Comparison of ENCODE assay signal across 15 mouse cellular contexts in the genomic region with DNA sequence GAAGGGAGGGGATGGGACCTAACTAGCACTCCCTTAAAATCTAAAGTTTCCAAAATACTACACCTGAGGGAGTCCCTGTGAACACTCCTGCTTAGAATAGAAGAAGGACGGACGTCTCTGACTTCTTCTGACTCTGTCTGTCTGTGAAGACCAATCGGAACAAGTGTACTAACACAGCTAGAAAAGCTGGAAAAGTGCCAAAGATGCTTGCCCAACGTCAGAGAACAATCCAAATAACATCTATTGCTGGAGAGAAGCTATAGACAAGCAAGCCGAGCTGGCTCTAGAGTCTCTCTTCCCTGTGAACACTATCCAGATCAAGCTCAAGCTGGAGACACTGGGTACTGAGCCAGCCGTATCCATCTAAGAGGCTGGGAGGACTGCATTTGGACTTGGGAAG. TPM values are rescaled to one million over a fixed set of nuclear protein-coding genes. Genes with fewer than 3 reads are reported as not detected.
DNase-seq lines count a peak whose midpoint lies in the region; ATAC-seq and TF ChIP-seq lines count a peak whose summit lies in the region.
"Had no signal": no experiment of that assay in that cellular context is flagged by ENCODE, and none has a peak within 500 bp of the region (broad histone marks: within the 10 kb centered on the region; RNA-seq: fewer than 3 reads in every experiment).

No protein-coding gene starts in this region.

- H3K4me1 ChIP-seq in hindbrain, embryonic 15.5 days (replicated peaks): no peaks in the 10 kb centered on the region
- 0 out of 2 replicates have a peak, but pooled peaks cover 4% of the 10 kb centered on the region for H3K4me1 ChIP-seq in hindbrain, embryonic 12.5 days
- no peaks in the 10 kb centered on the region for H3K4me1 ChIP-seq in lung, postnatal 0 days (ENCODE audit: insufficient read depth, low read depth, low read length)
- H3K4me1 ChIP-seq: limb, embryonic 15.5 days; megakaryocyte, embryonic 14.5 days had no signal

- peaks cover 4% of the 10 kb centered on the region for H3K27me3 ChIP-seq in hindbrain, embryonic 15.5 days
- H3K27me3 ChIP-seq in hindbrain, embryonic 12.5 days: peaks cover 16% of the 10 kb centered on the region
- no peaks in the 10 kb centered on the region for H3K27me3 ChIP-seq in lung, postnatal 0 days (replicated peaks; ENCODE audit: insufficient read depth, low read length)

- peak; percentile 76 for DNase-seq in lung, postnatal 0 days (ENCODE audit: low spot score)
- DNase-seq in lung, postnatal 25 days (ENCODE audit: low spot score): no peak
- DNase-seq in T-cell, adult 2 months (ENCODE audit: low spot score): peak; percentile 46
- DNase-seq in naive thymus-derived CD4-positive, alpha-beta T cell, adult 2 months (ENCODE audit: low read depth): peak; percentile 64
- no peak for DNase-seq in spleen, postnatal 36 days (ENCODE audit: low spot score in 2 of 2)
- no peak for DNase-seq in cerebellum, adult 9-10 months

- ATAC-seq in hindbrain, embryonic 15.5 days (ENCODE audit: low FRiP score, low read depth): no peak
- ATAC-seq in hindbrain, embryonic 12.5 days (ENCODE audit: low FRiP score): no peak
- ATAC-seq in lung, postnatal 0 days: peak; percentile 58
- ATAC-seq: hindbrain, embryonic 16.5 days had no signal

- H3K9ac ChIP-seq in hindbrain, embryonic 15.5 days: no peak overlapping the region
- no peak overlapping the region for H3K9ac ChIP-seq in hindbrain, embryonic 12.5 days
- no peak overlapping the region for H3K9ac ChIP-seq in lung, postnatal 0 days (replicated peaks; ENCODE audit: low read depth)
- H3K9ac ChIP-seq: limb, embryonic 15.5 days had no signal

- 71% methylated on average over 6 of the region's 6 CpGs for WGBS in hindbrain, embryonic 15.5 days
- WGBS in hindbrain, embryonic 12.5 days: 75% methylated on average over 6 of the region's 6 CpGs
- 40% methylated on average over 6 of the region's 6 CpGs for WGBS in lung, postnatal 0 days

- no peaks in the 10 kb centered on the region for H3K9me3 ChIP-seq in hindbrain, embryonic 15.5 days
- H3K9me3 ChIP-seq in hindbrain, embryonic 12.5 days (replicated peaks): 0 out of 2 replicates have a peak, but pooled peaks cover 3% of the 10 kb centered on the region
- no peaks in the 10 kb centered on the region for H3K9me3 ChIP-seq in lung, postnatal 0 days (ENCODE audit: low read length)

- H3K4me2 ChIP-seq in hindbrain, embryonic 15.5 days: peak overlapping the region; percentile 31; the same call in 1 of the 2 replicates
- no peak overlapping the region for H3K4me2 ChIP-seq in hindbrain, embryonic 12.5 days (replicated peaks)
- H3K4me2 ChIP-seq in lung, postnatal 0 days (replicated peaks; ENCODE audit: low read depth, low read length): no peak overlapping the region

- H3K36me3 ChIP-seq in hindbrain, embryonic 15.5 days: no peaks in the 10 kb centered on the region
- H3K36me3 ChIP-seq in hindbrain, embryonic 12.5 days: no peaks in the 10 kb centered on the region
- H3K36me3 ChIP-seq in lung, postnatal 0 days (ENCODE audit: insufficient read depth, low read length): no peaks in the 10 kb centered on the region
- H3K36me3 ChIP-seq: limb, embryonic 15.5 days had no signal

- TF ChIP-seq EP300 in lung, postnatal 0 days (IDR thresholded peaks at IDR 0.05): no peak

- H3K4me3 ChIP-seq in hindbrain, embryonic 15.5 days: no peak overlapping the region
- no peak overlapping the region for H3K4me3 ChIP-seq in hindbrain, embryonic 12.5 days
- no peak overlapping the region for H3K4me3 ChIP-seq in lung, postnatal 0 days (ENCODE audit: low read depth, low read length)
- H3K4me3 ChIP-seq: layer of hippocampus, adult 2 months; limb, embryonic 15.5 days; megakaryocyte, embryonic 14.5 days had no signal

- no peak overlapping the region for H3K27ac ChIP-seq in hindbrain, embryonic 15.5 days (replicated peaks)
- H3K27ac ChIP-seq in hindbrain, embryonic 12.5 days: no peak overlapping the region
- H3K27ac ChIP-seq in lung, postnatal 0 days (ENCODE audit: low read length): no peak overlapping the region
- H3K27ac ChIP-seq: layer of hippocampus, adult 2 months; limb, embryonic 15.5 days had no signal

- no peak for TF ChIP-seq CTCF in lung, postnatal 0 days (IDR thresholded peaks at IDR 0.05)

RNA-seq across cellular contexts. Expression of gene Sim2, which starts 18.0 kb away (rescaled TPM):
- 0.06 TPM in 1 of 2 replicates, not detected in the other for polyA plus RNA-seq in hindbrain, embryonic 15.5 days (2015; fragmentation: Nextera tagmentation; extraction: Ambion mirVana)
- polyA plus RNA-seq in hindbrain, embryonic 12.5 days (2016; fragmentation: Nextera tagmentation; extraction: Ambion mirVana): 1.6 and 1.8 TPM in 2 replicates
- polyA plus RNA-seq in lung, postnatal 0 days (2015; fragmentation: Nextera tagmentation; extraction: Ambion mirVana): not detected in 2 replicates
- polyA plus RNA-seq: hindbrain, embryonic 16.5 days; spleen, adult 2 months; urinary bladder, adult 2 months had no signal

RNA-seq across cellular contexts. Expression of gene Cldn14, which starts 58.1 kb away (rescaled TPM):
- not detected in 2 replicates for polyA plus RNA-seq in hindbrain, embryonic 15.5 days (2015; fragmentation: Nextera tagmentation; extraction: Ambion mirVana)
- polyA plus RNA-seq in hindbrain, embryonic 12.5 days (2016; fragmentation: Nextera tagmentation; extraction: Ambion mirVana): 0.16 and 0.17 TPM in 2 replicates
- not detected in 2 replicates for polyA plus RNA-seq in lung, postnatal 0 days (2015; fragmentation: Nextera tagmentation; extraction: Ambion mirVana)
- polyA plus RNA-seq: hindbrain, embryonic 16.5 days; kidney, embryonic 14.5 days; limb, embryonic 15.5 days; spleen, adult 2 months; urinary bladder, adult 2 months had no signal

Comparison
In these comparisons a context has a peak if more than half of its experiments do, and no peak if none do; other contexts are left out.
1. DNase-seq: peak in lung, postnatal 0 days (single experiment), T-cell, adult 2 months (single experiment) and naive thymus-derived CD4-positive, alpha-beta T cell, adult 2 months (single experiment); none in lung, postnatal 25 days (single experiment), spleen, postnatal 36 days (0 of 2) and cerebellum, adult 9-10 months (single experiment).